Mouse (Mus musculus) hindlimb bud, embryonic 11.5 days (tissue): ENCODE data around the gene Gm20708.
"Not testable (repeated sequence)": the region's sequence is repeated elsewhere in the genome, so short reads cannot be mapped to it uniquely, and the experiment has no call there.

Experiments used
- DNase-seq: peaks from one replicate; pipeline ENCODE4 v3.0.0-alpha.2; 2012; ENCODE audit warnings: low read depth, low spot score; ENCODE audit errors: extremely low spot score

Gene Gm20708

DNA sequence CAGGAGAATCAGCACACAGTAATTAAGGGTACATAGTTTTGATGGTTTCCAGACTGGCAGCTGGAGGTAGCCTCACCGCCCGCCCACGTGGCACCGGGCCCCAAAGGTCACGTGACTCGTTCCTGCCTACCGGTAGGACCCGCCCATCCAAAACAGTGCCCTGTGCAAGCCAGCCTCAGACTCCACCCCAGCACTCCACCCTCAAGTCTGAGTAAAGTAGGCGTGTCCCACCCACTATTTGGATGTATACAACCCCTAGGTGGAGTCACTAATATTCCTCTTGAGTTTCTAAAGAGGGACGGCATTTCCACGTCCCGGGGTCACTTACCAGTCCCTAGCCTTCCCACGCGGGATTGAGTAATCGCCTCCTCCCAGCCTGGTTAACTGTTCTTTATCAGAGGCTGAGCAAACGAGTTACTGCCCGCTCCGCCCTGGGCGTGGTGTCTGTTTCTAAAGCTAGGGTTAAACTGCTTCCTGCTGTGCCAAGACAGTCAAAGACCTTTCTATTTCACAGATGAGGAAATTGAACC is 28.8 kb upstream of the Gm20708 start:
- no peak for DNase-seq

DNA sequence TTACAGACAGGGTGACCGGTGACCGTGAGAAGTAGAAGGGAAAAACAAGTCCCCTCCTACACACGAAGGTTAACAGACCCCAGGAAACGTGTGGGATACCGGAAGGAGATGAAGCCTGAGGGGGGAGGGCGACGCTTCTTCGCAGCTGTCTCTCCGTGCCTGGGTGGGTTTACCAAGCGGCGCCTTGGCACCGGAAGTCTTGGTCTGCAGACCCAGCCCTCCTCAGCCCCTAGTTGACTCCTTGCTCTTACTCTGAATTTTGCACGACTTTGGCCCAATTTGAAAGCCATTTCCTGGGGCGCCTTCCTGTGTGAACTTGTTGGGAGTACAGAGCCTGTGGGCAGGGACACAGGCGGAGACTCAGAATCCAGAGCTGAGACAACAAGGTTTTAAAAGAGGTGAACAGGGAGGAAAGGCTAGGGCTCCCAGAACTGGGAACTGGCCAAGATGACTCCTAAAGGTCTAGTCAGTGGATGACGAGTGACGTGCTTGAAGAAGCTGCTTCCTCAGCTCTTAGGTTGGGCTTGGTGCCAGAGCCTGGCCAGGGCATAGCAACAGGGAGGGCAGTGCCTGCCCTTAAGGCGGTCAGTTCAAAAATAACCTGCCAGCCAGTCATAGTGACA is 28.2 kb upstream of the Gm20708 start:
- DNase-seq = no peak

DNA sequence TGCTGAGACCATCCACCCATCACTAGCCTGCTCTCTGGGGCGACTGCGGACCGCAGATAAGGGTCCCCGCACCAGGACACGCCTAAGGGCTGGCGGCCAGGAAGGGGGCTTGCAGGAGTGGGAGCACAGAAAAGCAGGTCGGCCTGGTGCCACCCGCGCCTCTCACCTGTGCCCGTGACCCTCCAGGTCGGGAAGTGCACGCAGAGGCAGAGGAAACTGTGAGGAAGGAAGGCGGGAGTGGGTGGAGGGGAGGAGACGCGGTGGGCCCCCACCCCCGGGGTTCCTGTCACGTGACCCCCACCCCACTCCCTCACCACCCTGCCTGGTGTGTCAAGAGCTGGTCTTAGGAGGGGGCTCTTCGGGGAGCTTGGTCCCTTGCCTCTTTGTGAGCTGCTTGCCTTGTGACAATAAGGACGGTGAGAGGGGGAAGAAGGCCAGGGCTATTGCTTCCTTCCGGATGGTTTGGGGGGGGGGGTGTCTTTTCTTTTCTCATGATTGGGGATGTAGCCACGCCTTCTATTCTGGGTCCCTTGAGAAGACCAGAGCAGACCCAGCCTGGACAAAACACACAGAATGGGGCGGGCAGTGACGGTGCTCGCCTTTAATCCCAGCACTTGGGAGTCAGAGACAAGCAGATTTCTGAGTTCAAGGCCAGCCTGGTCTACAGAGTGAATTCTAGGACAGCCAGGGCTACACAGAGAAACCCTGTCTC is 27.3 kb upstream of the Gm20708 start, which contains the start of the genes Tmc8 and Tmc6:
Tmc8 (plus strand) TSS at position 84 of the 712 bp plus-strand sequence.
Tmc6 (minus strand) TSS at position 206 of the 712 bp plus-strand sequence.
- DNase-seq = no peak

DNA sequence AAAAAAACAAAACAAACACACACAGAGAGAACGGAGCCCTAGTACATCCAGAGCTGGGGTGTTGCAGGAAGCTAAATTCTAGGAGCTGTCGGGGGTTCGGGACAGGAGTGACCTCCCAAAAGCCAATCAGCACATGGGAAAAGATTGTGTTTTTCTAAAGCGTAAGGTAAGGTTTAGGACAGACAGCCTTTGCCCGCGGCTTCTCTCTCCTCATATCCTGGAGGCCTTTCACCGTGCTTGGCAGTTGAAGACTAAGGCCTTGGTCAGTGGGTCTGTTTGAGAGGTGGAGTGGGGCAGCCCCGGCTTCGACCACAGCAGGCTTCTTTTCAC is 26.8 kb upstream of the Gm20708 start:
- no peak for DNase-seq

DNA sequence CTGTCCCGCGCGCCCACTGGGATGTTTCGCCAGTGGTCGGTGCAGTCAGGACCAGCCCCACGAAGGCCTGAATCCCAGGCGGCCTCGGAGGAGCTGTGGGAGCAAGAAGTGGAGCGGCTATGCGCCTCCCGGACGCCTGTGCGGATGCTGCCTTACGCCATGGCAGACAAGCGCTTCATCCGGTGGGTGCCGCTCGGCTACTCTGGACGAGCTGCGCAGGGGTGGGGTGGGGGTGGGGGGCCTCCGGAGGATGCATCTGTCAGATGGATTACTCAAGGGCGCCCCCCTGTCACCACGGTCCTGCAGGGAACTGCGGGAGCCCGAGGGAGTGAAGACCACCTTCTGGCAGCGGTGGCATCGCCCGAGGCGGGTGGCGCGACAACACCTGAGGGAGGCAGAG is 26.4 kb upstream of the Gm20708 start:
- DNase-seq = no peak

DNA sequence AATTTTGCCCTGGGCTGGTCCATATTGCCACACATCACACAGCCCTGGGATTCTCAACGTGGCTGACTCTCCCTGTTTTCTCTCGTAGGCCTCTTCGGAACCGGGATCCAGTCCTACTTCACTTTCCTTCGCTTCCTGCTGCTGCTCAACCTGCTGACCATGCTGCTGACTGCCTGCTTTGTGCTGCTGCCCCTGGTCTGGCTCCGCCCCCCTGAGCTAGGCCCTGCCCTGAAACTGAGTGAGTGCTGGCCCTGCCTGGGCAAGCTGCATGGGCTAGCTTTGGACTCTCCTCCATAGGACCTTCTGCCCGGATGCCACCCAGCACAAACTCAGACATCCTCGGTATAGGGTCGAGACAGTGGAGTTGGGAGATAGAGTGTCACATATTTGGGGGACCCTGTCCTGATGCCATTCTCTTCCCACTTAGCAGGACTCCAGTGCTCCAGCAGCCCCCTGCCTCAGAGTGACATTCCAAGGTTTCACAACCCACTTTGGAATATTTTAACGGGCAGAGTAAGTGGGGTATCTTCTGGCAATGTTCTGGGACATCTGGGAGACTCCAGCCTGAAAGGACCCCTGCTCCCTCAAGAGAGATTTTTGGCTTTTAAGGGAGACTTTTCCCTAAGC is 25.7 kb upstream of the Gm20708 start:
- no peak for DNase-seq

DNA sequence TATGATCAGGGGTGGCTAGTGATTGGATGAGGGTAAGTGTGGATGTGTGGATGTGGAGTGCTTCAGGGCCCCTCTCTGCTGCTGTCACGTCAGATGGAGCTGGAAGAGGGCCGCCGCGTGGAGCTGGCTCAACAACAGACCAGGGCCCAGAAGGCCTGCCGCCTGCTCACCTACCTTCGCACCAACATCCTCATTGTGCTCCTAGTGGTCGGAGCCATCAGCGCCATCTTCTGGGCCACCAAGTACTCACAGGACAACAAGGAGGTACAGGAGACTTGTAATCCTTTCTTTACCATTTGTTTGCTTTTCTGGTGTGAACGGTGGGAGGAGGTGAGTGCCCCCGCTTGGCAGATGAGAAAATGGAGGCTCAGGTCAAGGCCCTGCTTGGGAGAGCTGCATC is 23.2 kb upstream of the Gm20708 start:
- DNase-seq = no peak

DNA sequence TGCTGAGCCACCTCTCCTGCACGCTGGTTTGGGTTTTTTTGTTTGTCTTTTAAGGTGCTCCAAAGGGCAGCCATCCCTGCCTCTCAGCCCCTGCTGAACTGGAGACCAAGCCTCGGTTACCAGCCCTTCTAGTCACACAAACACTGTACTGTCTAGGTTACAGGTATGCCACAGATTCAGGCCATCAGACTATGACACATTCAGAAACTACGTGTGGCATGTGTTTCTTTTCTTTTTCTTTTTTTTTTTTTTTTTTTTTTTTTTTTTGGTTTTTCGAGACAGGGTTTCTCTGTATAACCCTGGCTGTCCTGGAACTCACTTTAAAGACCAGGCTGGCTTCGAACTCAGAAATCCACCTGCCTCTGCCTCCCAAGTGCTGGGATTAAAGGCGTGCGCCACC is 21.0 kb upstream of the Gm20708 start:
- not testable (repeated sequence) for DNase-seq

DNA sequence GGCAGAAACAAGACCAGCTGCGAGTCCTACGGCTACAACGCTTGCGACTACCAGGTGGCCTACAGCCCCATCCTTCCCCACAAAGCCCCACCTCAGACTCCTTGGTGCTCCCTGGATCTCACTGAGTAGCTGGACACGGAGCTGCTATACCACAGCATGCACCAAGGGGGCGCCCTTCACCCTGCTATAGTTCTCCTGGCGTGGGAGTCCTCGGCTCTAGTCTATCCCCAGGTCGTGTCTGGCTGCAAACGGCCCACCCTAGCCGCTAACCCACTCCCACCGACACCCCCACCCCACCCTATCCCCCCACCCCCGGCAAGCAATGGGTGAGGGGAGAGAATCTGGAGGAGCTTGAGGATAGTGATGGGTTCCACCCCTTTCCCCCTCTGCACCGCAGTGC is 19.2 kb upstream of the Gm20708 start:
- no peak for DNase-seq

DNA sequence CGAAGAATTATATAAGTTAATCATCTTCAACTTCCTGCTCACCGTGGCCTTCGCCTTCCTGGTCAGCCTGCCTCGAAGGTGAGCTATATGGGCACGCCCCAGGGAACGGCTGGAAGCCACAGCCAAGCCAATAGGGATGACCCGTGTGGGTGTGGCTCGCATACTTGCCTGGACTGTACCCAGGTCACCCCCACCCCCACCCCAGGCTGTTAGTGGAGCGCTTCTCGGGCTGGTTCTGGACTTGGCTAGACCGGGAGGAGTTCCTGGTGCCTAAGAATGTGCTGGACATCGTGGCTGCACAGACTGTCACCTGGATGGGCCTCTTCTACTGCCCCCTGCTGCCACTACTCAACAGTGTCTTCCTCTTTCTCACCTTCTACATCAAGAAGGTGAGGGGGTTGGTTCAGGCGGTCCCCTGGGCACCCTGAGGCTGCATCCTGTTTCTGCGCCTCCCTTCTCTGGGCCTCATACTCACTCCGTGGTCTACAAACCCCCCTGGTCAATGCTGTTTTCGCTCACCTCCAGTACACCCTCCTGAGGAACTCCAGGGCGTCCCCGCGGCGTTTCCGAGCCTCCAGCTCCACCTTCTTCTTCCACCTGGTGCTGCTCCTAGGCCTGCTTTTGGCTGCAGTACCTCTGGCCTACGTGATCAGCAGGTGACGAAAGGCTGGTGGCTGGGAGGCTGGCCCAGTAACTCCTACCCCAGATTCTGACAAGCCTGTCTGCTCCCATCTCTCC is 18.6 kb upstream of the Gm20708 start:
- no peak for DNase-seq

DNA sequence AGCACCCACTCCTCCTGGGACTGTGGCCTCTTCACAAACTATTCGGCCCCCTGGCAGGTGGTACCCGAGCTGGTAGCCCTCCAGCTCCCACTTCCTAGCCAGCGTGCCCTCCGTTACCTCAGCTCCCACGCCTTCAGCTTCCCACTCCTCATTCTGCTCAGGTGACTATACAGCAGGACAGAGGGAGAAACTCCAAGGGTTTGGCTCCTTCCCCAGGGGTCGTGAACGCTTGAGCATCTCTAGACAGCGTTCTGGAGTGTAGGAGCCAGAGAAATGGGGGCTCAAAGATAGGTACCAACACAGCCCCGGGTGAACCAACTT is 18.1 kb upstream of the Gm20708 start:
- DNase-seq = no peak

DNA sequence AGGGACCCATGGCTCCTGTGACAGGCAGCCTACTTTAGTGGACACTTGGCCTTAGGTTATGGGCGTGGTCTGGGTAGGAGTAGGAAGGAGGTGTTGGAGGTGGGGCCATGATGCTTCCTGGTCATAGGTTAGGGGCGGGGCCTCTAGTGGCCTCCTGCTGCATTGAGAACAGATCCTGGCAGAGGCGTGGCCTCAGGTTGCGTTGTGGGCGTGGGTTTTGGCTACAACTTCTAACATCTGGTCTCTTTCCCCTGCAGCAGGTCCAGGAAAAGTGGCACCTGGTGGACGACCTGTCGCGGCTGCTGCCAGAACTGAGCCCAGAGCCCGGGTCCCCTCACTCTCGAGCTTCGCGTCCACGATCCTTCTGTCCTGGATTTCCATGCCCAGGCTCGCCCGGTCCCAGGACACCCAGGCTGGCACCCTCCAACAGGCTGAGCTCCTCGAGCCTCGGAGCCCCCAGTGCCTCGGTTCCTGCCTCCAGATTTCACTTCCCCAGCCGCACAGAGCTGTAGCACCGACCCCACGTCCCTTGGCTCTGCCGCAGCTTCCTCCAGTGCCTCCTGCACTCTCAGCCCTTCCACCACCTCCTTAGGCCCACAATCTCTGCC is 17.1 kb upstream of the Gm20708 start:
- DNase-seq = no peak

DNA sequence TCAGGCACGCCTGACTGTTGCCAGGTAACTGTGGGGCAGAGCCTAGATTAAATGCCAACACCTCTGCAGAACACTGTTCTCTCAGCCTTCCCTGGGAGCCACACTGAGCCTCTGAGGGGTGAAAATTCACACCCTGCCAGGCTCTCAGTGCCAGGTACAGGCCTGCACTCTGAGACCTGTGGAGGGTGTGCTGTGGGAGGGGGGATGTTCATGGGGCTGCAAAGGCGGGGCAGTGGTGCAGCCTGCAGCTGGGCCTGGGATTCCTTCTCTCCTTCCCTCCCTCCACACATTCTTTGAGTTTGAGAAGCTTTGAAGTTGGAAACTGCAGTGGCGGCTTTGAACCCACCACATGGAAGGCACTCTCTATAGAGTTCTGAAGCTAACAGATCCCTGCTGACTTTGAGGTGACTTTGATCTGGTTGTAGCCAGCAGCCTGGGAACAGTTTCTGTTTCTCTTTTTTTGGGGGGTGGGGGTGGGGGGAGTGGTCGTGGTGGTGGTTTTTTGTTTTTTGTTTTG is 15.4 kb upstream of the Gm20708 start:
- no peak for DNase-seq

DNA sequence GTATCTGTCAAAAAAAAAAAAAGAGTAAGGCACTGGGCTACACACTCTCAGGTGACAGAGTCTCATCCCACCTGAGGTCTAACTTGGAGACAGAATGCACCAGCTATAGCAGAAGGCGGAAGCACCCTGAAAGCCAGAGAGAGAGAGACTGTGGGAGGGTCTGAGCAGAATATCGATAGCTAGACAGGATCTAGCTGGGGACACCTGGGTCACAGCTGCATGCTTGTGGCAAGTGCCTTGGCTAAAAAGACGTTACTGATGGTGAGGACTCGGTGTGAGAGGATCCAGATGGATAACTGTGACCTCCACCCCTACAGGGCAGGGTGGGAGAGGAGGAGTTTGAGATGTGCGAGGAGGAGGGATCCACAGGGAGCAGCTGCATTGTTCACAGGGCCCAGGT is 12.5 kb upstream of the Gm20708 start:
- no peak for DNase-seq

DNA sequence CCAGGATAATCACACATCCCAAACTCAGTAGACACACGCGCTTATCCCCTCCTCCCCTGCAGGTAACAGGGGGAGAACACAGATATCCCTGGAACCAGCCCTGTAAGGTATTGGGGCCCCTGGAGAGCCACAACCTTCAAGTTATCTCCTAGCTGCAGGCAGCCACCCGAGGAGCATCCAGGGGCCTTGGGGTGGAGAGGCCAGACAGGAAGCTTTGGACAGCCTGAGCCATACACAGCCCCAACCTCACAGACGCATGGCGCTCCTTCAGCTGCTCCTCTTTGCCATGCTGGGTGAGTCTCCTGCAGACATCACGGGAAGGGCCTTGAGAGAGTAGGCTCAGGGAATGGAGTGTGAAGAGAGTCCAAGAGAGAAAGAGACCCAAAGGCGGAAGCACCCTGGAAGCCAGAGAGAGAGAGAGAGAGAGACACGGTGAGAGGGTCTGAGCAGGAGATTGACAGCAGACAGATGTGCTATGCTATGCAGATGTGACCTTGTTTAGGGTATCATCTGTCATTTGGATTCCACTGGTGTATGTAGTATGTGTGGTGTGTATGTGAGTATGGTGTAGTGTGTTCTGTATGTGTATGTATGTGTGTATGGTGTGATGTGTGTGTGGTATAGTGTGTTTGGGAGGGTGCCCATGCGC is 11.8 kb upstream of the Gm20708 start, which contains the start of gene 6030468B19Rik:
6030468B19Rik (plus strand) TSS at position 150 of the 649 bp plus-strand sequence.
- DNase-seq = no peak

DNA sequence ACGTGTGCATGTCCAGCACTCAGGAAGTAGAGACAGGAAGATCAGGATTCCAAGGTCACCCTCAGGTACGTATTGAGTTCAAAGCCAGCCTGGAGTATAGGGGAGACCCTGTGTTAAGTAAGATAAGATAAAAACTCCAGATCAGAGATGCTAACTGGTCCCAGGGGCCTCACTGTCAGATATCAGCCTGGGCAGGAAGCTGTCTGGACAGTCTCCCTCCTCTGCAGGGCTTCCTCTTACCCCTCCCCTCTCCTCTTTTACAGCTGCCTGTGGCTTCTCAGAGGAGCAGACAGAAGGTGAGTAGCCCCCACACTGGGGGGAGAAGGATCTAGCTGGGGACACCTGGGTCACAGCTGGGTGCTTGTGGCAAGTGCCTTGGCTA is 11.3 kb upstream of the Gm20708 start:
- no peak for DNase-seq

DNA sequence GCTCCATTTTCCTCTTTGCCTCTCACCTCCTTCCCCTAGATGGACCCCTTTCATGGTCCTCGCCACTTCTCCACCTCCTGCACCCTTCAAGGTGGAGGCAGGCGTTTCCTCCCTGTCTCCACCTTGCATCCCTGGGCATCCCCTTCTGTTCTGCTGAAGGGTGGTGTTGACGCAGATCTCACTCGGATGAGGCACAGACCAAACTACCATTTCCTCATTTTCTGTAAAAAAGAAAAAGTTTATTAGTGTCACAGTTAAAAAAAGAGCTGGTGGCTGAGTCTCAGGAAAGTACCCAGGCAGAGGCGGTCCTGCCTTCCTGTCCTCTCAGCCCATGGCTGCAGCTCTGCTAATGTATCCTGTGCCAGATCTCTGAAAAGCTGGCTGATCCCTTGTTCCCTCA is 10.3 kb upstream of the Gm20708 start:
- no peak for DNase-seq

DNA sequence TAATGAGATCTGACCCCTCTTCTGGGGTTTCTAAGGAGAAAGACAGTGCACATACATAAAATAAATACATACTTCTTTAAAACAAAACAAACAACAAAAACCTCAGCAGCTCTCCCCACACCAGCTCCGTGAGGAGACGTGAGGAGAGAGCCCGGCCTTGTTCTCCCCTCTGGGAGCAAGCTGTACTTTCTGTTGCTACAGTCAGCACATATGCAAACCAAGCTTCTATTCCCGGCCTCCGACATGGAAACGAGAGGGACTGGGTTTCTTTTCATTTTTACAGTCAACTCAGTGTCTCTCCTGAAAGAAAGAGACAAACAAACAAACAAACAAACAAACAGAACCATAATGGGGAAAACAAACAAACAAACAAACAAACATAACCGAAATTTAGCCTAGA is 9.4 kb upstream of the Gm20708 start:
- DNase-seq = no peak

DNA sequence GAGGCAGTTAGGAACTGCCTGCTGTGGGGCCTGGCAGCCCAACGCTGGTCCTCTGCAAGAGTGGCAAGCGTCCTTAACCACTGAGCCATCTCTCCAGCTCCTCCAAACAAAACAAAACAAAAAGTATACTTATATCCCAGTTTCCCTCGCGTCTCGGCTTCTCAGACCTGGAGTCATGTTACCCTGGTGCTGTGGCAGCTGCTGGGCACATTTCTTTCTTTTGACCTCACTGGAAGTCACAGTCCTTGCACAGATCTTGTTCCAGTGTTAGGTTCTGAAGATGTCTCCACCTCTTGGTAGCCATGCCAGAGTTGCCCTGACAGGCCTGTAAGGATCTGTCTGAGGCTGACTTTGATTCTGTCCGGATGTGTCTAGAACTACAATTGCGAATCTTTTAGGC is 7.8 kb upstream of the Gm20708 start:
- no peak for DNase-seq

DNA sequence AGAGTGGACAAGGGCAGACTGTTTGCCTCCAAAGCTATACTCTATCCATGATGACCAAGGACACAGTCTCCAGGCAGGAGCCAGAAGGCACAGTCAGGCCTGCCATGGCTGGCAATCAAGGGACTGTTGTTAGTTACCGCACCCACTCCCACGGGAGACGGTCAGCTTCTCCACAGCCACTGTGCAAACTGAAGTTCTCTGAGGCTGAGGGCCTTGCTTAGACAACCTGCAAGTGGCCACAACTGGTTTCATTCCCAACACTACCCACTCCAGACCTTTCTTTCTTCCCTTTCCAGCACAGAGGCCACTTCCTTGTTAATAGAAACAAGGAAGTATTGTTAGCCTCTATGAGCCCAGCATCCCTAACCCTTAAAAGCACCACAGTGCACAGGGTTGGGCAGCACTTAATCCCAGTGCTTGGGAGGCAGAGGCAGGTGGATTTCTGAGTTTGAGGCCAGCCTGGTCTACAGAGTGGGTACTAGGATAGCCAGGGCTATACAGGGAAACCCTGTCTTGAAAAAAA is 6.2 kb upstream of the Gm20708 start:
- no peak for DNase-seq
